8 mouse cellular contexts compared by ENCODE assay signal in genomic region chr11:69398059-69398458, GRCm38 (mm10). TPM values are rescaled to one million over a fixed set of nuclear protein-coding genes. Genes with fewer than 3 reads are reported as not detected.
DNase-seq lines count a peak whose midpoint lies in the region; ATAC-seq and TF ChIP-seq lines count a peak whose summit lies in the region.

Gene Tmem88 (minus strand): TSS chr11:69398234.

- 18% methylated on average over 15 of the region's 16 CpGs for WGBS in hindbrain, postnatal 0 days
- WGBS in liver, embryonic 13.5 days (ENCODE audit: insufficient replicate concordance): 16% methylated on average over 16 of the region's 16 CpGs

- no peak for ATAC-seq in hindbrain, postnatal 0 days
- no peak for ATAC-seq in liver, embryonic 13.5 days (ENCODE audit: low read depth)

- peak within 1 kb of the TSS; percentile 92 for H3K4me2 ChIP-seq in hindbrain, postnatal 0 days (ENCODE audit: low read depth, low read length)
- peak within 1 kb of the TSS; percentile 91 for H3K4me2 ChIP-seq in liver, embryonic 13.5 days

- H3K4me1 ChIP-seq in hindbrain, postnatal 0 days (ENCODE audit: insufficient read depth, low read length): 0 out of 2 replicates have a peak, but pooled peaks cover 3% of the 10 kb centered on the region
- peaks cover 48% of the 10 kb centered on the region for H3K4me1 ChIP-seq in liver, embryonic 13.5 days (replicated peaks)

- no peak for DNase-seq in layer of hippocampus, adult 2 months (ENCODE audit: low spot score in 2 of 2)
- DNase-seq in layer of hippocampus, postnatal 14 days (ENCODE audit: low spot score in 2 of 2): no peak
- peak; percentile 46 for DNase-seq in cerebellum, adult 8-10 months
- DNase-seq in gastrocnemius, postnatal 25 days: peak; percentile 59
- no peak for DNase-seq in hindbrain, postnatal 0 days (ENCODE audit: low spot score)
- DNase-seq in liver, embryonic 13.5 days: no peak
- peak; percentile 27 for DNase-seq in retina, embryonic 14.5 days (ENCODE audit: low spot score)
- no peak for DNase-seq in right cerebral cortex, postnatal 4 days

- H3K9me3 ChIP-seq in hindbrain, postnatal 0 days (ENCODE audit: low read length): no peaks in the 10 kb centered on the region
- H3K9me3 ChIP-seq in liver, embryonic 13.5 days (replicated peaks): no peaks in the 10 kb centered on the region

- peaks cover 27% of the 10 kb centered on the region for H3K36me3 ChIP-seq in hindbrain, postnatal 0 days (ENCODE audit: insufficient read depth, low read length)
- H3K36me3 ChIP-seq in liver, embryonic 13.5 days: peaks cover 29% of the 10 kb centered on the region

- H3K4me3 ChIP-seq in layer of hippocampus, adult 2 months: peak within 1 kb of the TSS; percentile 70
- H3K4me3 ChIP-seq in hindbrain, postnatal 0 days (ENCODE audit: low read length): peak within 1 kb of the TSS; percentile 21
- peak within 1 kb of the TSS; percentile 74 for H3K4me3 ChIP-seq in liver, embryonic 13.5 days (replicated peaks)

- H3K27me3 ChIP-seq in hindbrain, postnatal 0 days (ENCODE audit: insufficient read depth, low read length): no peaks in the 10 kb centered on the region
- H3K27me3 ChIP-seq in liver, embryonic 13.5 days: no peaks in the 10 kb centered on the region; the same call in 1 of the 2 replicates

- H3K9ac ChIP-seq in hindbrain, postnatal 0 days (replicated peaks; ENCODE audit: low read length): peak within 1 kb of the TSS; percentile 38
- H3K9ac ChIP-seq in liver, embryonic 13.5 days: peak within 1 kb of the TSS; percentile 87

- H3K27ac ChIP-seq in layer of hippocampus, adult 2 months: peak within 1 kb of the TSS; percentile 98
- peak within 1 kb of the TSS; percentile 94 for H3K27ac ChIP-seq in hindbrain, postnatal 0 days
- peak within 1 kb of the TSS; percentile 94 for H3K27ac ChIP-seq in liver, embryonic 13.5 days

- TF ChIP-seq CTCF in layer of hippocampus, adult 2 months (conservative IDR thresholded peaks at IDR 0.05): no peak
- no peak for TF ChIP-seq CTCF in hindbrain, postnatal 0 days (IDR thresholded peaks at IDR 0.05; ENCODE audit: low read depth)

RNA-seq across cellular contexts. Expression of gene Tmem88, which starts in this region (rescaled TPM):
- 1 to 10 TPM; 2.6 to 5.0 TPM for total RNA-seq in layer of hippocampus, adult 2 months (2021)
- total RNA-seq in layer of hippocampus, postnatal 14 days (2021): 1 to 10 TPM; 2.1 to 2.3 TPM
- total RNA-seq in gastrocnemius, postnatal 25 days (2021): 1 to 10 TPM; 6.1 to 7.0 TPM
- 3.8 and 4.3 TPM in 2 replicates for total RNA-seq in hindbrain, postnatal 0 days (2014; rRNA removed)
- 8.7 and 9.5 TPM in 2 replicates for polyA plus RNA-seq in hindbrain, postnatal 0 days (2015; fragmentation: Nextera tagmentation; extraction: Ambion mirVana)
- polyA plus RNA-seq in liver, embryonic 13.5 days (2015; fragmentation: Nextera tagmentation; extraction: Ambion mirVana): 8.9 and 9.5 TPM in 2 replicates

Comparison
In these comparisons a context has a peak if more than half of its experiments do, and no peak if none do; other contexts are left out.
1. DNase-seq: peak in cerebellum, adult 8-10 months (single experiment), gastrocnemius, postnatal 25 days (single experiment) and retina, embryonic 14.5 days (single experiment); none in layer of hippocampus, adult 2 months (0 of 2), layer of hippocampus, postnatal 14 days (0 of 2), hindbrain, postnatal 0 days (single experiment), liver, embryonic 13.5 days (single experiment) and right cerebral cortex, postnatal 4 days (single experiment).
2. H3K4me3 ChIP-seq: peak in every context shown above with its lines; median percentile 74 in liver, embryonic 13.5 days; 70 in layer of hippocampus, adult 2 months; 21 in hindbrain, postnatal 0 days.
3. Peak in every context shown above with its lines, with median percentiles within 50 percentile points of each other: H3K27ac ChIP-seq.